Mouse (Mus musculus): ENCODE results near the gene Rere.
"Not testable (repeated sequence)": the region's sequence is repeated elsewhere in the genome, so short reads cannot be mapped to it uniquely, and the experiment has no call there.

Gene Rere

DNA sequence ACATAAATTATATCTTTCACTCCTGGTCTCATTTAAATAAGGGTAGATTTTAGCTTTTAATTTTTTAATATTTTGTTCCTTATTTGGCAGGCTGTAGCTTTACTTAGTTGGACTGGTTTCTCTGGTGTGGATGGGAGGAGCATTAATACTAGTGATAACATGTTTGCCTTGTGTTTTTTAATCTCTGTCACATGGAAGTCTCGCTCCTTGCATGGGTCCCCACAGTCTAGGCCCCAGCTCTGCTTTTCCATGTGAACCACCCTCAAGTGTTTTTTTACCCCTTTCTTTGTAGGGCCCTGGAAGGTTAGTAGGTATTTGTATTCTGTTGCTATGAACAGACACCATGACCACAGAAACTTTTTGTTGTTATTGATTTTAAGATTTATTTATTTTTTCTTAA lies 238.6 kb downstream of the Rere start:
- no peak for DNase-seq

DNA sequence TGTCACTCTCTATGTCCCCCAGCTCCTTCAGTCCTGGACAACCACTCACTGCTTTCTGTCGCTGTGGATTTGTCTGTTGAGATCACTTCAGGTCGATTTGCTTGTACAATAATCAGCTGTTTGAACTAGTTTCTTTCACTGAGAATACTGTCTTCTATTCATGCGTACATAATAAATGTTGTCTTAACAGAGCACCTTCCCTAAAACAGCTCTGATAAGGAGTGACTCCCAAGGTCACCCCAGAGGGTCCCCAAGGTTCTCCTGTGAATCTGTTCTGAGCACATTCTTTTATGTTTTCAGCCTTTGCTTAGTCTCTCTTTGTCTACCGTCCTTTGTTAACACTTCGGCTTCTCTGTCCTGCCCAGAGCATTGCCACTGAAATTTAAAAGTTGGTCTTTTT lies 241.0 kb downstream of the Rere start:
- no peak for DNase-seq

DNA sequence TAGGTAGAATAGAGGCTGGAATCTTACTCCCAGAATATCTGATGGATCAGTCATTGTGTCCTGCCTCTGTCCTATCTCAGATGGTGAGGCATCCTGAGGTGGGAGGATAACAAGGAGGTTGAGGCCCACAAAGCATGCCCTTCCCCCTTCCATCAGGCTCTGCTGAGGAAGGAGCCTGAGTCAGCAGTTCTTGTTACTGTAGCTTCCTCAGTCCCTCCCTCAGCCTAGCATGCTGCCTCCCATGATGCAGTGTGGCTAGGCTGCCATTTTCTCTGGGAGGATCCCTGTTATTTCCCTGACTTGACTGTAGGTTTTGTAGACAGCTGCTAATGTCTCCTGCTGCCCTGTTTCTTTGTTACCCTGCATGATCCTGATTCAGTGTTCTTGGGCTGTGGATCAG lies 241.9 kb downstream of the Rere start:
- no peak for DNase-seq

DNA sequence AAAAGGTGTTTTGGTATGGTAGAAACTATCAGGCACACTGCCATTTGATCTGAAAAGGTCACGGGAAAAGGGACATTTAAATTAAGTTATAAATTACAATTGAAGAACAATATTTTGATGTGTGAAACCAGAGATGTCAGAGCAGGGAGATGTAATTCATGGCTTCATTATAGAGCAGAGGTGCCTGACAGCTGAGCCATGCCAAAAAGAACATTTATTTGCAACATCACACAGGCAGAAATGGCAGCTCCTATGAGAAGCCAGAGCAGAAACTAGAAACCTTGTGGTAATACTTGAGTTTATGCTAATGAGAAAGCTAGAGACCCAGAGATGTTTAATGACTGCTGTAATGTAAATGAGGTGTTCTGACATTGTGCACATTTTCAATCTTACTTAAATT lies 244.8 kb downstream of the Rere start:
- no peak for DNase-seq

DNA sequence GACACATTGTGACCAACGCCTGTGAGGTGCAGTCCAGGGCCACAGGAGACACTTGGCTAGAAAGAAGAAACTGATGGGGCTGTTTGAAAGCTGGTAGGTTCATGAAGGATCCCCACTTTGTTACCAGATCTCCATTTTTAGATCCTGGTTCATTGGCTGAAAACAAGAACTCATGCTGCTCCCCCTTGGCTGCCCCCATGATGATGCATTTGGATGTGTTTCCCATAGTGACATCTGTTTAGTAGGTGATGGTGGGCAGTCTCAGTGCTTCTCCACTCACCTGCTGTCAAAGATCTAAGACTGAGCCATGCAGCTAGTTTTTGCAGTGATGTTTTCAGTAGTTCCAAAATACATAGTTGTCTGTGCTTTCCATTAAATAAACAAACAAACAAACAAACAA lies 247.0 kb downstream of the Rere start:
- no peak for DNase-seq

DNA sequence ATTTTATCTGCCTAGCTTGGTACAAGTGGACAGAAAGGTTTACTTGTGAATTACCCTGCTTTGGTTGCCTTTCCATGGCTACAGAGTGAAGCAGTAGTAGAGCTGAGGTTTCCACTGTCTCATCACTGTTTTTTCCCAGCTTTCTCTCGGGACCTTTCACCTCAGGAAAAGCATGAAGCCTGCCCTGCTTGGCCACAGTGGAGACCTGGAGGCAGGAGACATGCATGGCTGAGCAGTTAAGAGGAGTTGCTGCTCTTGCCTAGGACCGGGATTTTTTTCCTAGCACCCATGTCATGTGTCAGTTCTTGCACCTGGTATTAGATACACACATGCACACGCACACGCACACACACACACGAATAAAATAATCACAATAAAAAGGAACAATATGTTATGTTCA lies 247.4 kb downstream of the Rere start:
- peak; percentile 29 for DNase-seq

DNA sequence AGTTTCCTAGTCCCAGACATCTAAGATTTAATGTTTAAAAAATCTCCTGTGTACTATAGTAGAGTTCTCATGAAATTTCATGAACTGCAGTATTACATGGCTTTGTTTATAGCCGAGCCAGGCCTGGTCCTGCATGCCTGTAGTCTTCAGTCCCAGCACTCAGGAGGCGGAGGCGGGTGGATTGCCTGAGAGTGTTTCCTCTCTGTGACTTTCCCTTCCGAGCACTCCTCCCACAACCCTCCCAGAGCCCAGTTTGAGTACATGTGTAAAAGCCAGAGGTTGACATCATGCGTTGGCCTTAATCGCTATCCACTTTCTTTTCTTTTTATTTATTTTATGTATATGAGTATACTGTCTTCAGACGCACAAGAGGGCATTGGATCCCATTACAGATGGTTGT lies 250.4 kb downstream of the Rere start:
- DNase-seq = no peak

DNA sequence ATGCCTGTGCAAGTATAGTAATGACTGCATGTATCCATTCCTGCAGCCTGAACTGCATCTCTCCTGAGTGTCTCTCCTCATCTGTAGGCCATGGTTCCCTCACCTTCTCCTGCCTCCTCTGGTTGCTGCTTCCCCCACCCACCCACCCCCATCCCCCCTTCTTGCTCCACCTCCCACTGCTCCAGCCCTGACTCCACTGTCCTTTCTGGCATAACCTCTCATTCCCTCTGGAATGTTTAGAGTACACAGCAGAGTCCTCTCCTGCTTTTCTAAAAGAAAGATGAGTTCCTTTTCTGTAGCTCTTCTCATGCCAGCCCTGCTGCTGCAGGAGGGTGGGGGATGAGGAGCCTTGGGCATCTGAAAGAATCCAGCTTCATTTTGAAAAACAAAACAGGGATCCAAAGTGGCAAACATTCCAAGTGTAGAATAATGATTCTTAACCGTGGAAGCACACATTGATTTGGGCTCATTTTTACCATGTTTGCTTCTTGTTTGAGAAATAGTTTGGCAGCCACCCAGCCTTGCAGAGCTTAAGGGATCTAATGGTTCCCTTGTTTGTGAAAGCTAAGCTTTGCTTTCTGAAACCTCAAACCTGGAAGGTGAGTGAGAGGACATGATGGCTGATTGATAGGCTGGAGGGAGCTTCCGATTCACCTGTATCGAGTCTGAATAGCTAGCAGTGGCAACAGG lies 255.5 kb downstream of the Rere start:
- no peak for DNase-seq

DNA sequence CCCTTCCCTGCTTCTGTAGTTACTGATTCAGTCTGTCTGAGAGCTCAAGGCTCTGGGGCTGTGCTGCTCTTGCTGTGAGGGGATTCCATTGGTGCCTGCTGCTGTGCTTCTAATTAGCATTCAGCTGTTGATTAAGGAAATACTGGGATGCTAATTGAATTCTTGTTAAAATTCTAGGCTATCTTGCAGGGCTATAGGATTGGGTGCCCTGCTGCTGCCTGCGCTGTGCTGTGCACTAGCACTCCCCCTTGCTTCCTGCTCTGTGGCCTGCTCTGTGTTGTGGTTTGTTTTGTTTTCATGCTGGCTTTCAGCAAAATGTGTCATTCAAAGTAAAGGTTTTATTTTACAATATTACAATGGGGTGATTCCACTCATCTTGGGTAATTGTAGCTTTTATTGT lies 258.4 kb downstream of the Rere start:
- no peak for DNase-seq

DNA sequence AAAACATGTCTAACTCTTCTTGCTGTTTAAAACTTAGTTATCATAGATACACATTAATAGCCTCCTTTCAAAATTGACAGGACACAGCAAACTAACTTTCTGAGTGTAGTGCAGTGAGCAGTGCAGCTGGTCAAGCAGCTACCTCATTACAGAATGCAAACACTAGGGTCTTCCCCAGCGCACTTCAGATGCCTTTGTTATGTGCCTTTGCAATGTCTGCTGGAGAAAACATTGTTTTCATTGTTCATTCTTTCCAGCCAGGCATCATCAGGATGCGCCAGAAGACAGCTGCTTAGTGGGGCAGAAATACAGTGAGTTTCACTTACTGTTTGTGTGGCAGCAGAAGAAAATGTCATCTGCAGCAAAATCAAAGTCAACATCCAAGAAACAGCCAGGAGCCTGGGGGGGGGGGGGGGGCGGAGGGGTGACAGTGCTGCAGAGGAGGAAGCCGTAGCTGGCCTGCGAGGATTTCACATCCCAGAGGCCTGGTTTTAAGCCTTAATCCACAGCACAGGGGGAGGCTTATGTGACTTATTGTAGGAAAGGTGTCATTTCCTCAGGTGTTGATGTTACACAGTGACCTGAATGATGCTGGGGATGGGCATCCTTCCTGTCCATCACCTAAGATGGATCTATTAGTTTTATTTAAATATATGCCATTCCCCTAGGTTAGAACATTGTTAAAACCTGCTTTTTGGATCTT lies 259.1 kb downstream of the Rere start:
- DNase-seq = no peak

DNA sequence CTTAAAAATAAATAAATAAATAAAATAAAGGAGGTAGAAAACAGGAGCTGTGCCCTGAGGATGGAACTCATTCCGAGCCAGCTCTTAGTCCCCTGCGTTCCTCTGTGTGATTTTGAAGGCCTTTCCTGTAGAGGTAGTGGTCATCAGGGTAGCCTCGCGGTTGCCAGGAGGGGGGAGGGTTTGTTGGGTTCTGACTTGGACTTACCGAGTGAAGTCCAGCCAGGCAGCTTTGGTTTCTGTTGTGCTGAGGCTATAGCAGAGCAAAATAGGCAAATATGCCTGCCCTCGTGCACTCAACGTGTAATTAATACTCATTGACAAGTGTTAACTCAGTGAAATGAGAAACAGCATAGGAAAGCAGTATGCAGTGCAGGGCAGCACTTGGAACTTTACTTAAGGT lies 262.8 kb downstream of the Rere start:
- peak; percentile 67 for DNase-seq

DNA sequence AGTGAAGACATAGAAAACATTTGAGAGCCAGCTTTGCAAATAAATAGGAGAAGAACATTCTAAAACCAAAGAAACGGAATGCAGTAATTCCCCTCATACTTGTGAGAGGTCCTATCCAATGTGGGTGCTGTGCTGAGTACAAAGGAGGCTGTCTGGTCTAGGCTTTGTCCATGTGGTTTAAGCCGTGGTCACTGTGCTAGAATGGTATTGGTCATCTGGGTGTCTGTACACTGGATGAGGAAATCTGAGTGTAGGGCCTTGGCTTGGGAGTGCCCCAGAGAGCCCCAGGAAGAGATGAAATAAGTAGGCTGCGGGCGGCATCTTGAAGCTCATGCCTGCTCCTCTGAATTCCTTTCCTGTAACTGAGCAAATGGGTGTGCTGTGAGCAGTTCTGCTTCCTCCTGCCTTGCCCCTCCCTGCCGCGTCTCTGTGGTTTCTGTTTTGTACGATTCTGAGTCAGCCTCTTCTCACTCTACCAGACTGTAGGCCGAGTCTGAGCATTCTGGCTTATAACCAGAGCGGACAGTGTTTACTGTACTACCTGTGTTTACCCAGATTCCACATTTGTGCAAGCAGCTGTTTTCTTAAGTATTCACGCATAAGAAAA lies 263.3 kb downstream of the Rere start:
- peak; percentile 30 for DNase-seq

DNA sequence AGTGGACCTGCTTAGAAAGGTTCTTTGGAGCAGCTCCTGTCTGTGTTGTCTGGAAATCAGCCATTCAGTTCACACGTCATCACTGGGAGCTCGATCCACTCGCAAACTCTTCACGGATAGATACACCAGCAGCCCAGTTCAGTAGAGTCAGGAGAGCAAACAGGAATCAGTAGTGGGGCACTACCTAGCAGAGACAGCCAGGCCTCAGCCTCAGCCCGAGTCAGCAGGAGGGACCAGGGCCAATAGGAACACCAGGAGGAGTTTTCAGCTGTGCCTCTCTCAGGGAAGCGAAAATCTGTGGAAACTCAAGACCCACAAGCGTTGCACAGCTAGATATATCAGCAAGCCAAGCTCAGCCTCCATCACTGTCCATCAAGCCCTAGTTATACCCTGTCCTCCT lies 264.3 kb downstream of the Rere start:
- no peak for DNase-seq

DNA sequence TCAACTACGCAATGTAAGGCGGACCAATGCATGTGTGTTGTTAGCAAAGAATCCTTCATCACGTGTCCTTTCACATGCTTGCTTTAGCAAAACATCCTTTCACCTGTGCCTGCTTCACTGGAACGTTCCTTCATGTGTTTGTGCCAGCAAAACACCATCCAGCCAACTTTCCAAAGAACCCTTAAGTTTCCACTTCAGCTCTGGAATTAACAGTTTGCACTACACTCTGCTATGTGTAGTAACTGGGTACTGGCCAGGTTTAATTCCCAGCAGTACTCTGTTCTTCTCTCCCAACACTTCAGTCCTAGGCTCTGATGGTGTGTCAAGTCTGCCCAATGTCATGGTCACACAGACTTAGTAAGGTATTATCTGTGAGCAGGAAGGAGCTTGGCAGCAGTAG lies 264.9 kb downstream of the Rere start:
- DNase-seq = not testable (repeated sequence)

DNA sequence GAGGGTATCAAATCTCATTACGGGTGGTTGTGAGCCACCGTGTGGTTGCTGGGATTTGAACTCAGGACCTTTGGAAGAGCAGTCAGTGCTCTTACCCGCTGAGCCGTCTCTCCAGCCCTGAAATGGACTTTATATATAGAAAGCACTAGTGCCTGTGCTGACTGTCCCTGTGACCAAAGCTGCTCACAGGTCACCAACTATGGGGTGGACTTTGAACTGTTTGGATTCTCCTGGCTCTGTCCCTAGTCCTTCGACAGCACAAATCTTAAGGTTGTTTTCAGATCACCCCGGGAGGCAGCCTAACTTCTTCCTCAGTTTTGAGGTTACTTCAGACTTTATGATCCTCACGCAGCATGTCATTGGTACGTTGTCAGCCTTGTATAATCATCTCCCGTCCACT lies 267.9 kb downstream of the Rere start:
- DNase-seq = peak; percentile 44

DNA sequence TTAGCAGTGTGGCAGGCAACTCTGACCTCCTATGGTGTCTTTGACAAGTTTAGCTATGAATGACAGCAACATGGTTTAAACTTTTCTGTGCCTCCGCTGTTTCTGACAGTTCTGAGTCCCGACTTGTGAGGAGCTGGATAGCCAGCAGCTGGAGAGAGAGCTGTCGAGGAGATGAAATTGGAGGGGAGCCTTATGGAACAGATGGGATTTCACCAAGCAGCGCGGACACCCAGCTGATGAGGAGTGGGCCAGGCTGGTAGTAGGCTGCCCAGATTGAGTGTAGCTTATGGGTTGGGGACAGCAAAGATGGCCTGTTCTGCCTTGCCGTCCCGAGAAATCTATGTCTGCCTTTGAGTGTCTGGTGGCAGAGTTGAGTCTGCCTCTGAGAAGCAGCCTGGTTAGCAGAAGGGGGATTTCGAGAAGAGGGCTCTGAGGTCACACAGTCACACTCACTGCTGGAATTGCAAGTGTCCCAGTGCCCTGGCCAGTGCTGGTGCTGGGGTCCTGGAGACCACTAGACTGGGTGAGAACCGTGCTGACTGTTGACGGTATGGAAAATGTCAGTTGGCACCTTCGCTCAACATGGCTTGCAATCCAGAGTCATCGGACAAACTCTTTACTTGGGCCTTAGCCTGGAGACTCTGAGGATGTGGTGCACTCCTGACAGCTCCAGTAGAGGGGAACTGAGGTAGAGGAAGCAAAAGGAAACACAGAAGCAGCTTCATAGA lies 268.7 kb downstream of the Rere start:
- DNase-seq = no peak

DNA sequence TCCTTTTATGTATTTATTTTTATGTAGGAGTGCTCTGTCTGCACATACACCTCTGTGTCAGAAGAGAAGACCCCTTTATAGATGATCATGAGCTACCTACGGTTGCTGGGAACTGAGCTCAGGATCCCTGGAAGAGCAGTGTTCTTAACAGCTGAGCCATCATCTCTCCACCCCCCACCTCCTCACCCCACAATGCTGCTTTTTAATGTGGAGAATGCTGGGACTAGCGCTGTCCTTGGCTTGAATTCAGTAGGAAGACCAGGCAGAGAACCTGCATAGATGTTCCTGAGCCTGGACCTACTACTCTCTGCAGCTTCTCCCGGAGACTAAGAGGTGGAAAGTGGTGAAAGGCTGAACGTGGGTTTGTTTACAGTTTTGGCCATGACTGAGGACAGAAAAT lies 269.9 kb downstream of the Rere start:
- no peak for DNase-seq

DNA sequence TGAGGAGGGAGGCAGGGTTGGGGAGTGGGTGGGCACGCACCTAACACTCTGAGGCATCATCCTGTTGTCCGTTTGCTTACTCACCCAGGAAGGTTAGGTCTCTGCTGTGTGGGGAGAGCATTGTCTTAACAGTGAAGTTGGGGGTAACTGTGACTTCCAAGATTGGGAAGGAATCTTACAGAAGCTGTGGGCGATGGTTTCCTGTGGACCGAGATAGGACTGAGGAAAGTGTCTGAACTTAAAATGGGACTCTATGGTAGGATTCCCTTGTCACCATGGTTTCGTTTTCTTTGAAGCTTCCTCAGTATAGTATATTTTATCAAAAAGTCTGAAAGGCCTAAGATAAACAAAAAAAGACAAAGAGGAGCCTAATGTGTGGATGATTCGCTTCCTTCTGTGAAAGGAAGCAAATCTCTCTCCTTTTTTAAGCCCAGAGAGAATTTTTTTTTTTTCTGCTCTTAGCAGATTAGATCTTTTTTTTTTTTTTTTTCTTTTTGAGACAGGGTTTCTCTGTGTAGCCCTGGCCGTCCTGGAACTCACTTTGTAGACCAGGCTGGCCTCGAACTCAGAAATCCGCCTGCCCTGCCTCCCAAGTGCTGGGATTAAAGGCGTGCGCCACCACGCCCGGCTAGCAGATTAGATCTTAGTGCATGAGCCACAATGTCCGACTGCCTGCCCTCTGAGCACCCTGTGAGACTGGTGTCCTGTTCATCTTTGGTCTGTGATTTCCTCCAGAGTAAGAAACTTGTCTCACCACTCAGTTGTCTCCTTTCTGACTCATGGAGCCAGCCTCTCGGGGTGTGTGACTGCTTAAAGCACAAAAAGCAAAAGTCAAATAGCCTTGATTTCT lies 271.5 kb downstream of the Rere start:
- no peak for DNase-seq

DNA sequence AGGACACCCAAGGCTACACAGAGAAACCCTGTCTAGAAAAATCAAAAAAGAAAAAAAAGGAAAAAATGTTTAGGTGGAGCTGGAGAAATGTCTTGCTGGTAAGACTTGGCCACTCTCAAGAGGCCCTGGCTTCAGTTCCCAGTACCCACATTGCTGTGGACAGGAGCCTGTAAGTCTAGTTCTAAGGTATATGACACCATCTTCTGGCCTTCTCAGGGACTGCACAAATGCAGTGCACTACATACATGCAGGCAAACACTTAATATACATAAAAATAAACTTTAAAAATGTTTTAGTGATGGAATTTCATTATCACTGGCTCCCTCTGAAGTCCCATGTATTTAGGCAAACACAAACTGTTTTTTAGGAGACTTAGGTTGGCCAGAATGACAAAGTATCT lies 274.3 kb downstream of the Rere start:
- DNase-seq = no peak

DNA sequence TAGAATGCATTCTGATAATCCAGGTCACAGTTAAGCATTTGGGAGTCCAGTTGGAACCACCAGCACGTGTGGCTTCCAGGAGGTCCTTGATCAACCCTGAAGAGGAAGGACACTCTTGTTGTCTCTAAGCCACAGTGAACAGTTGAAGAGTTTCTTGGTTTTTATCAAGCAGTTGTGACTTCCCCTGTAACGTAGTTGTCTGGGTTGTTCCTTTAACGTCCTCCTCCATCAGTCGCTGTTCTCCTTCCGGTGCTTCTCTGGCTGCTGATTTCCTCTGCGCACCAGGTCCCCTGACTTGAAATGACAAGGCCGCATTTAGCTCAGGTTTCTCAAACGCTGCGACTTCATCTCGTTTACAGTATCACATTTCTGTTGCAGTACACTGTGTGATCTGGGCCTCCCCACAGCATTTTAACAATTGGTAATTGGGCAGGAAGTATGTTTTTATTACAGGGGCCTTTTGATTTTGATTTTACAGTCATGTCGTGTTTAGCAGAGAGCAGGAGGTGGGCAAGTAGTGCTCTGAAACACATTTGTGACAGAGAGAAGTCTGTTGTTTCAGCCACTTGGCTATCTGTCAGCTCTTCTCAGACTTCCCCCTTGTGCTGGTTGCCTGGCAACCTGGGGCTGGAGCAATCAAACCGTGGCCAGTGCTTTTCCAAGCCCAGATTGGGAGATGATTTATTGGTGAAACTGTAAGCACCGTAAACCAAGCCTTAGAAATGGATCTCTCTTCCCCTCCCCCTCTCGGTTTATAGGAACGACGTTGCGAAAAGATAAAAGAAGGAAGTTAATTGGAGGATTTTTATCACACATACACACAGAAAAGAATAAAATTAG lies 275.2 kb downstream of the Rere start:
- peak; percentile 75 for DNase-seq

DNA sequence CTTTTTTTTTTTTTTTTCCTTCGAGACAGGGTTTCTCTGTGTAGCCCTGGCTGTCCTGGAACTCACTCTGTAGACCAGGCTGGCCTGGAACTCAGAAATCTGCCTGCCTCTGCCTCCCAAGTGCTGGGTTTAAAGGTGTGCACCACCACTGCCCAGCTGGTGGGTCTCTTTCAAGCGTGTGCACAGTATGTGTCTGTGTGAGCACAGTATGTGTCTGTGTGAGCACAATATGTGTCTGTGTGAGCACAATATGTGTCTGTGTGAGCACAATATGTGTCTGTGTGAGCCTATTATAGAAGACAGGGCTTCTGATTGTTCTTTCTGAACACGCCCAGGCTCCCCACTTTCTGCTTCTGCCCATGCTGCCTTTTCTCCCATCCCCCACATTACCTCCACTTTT lies 275.8 kb downstream of the Rere start:
- DNase-seq = not testable (repeated sequence)

DNA sequence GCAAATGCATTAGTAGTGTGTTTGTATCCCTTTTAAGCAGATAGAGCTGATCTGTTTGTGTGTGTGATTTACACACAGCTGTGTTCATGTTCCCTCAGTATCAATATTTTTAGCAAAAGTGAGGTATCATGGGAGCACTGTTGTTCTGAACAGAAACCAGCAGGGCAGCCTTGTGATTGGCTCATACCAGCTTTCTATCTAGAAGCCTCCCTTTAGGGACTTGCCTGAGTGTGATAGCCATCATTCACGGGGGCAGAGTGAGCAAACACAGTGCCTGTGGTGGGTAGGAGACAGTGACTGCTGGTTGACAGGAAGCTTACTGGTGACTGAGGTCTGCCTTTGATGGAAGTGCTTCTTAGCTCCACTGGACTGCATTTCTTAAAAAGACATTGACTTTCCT lies 276.5 kb downstream of the Rere start:
- no peak for DNase-seq
